Mouse (Mus musculus) spleen, postnatal 10 days (tissue): ENCODE results near the gene Acsm2.
A peak's percentile ranks its signal among the peaks of the same experiment; 100 is the strongest.

Experiments used
- DNase-seq, 2 experiments: peaks; one replicate each; pipeline ENCODE4 v3.0.0; 2021 to 2022; ENCODE audit warnings: low spot score in 2 of 2

Gene Acsm2

DNA sequence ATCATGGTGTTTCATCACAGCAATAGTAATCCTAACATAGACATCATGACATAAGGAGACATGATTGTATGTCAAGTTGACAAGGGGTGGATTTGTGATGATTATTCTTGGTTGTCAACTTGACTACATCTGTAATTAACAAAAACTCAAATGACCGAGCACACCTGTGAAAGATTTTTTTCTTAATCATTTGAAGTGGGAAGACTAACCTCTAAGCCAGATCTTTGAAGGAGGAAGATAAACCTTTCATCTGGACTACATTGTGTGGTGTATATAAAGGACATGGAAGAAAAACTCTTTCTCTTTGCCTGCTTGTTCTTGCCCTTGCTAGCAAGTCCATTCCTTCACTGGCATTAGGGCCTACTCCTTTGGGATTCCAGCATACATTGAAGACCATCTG is at the start of gene Acsm2:
Gene Acsm2, plus strand, starts transcription at position 301 of the 400 bp plus-strand sequence.
- DNase-seq: no peak

DNA sequence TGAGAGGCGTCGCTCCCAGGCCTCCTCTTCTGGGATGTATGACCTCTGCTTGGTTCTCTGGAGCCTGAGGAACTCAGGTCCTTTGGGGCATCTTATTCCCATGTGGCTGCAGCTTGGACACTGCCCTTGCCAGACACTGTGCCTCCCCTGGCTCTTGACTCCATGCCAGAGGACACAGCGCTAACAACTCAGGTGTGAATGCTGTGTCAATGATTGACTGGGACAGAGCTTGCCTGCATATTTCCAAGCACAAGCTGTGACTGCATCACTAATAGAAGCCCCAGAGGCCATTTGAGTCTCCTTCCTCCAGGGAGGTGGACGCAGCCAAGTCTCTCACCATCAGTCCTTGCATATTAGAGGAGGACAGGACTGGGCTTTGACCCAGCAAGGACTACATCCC is 43.0 kb upstream of the Acsm2 start:
- no peak for DNase-seq

DNA sequence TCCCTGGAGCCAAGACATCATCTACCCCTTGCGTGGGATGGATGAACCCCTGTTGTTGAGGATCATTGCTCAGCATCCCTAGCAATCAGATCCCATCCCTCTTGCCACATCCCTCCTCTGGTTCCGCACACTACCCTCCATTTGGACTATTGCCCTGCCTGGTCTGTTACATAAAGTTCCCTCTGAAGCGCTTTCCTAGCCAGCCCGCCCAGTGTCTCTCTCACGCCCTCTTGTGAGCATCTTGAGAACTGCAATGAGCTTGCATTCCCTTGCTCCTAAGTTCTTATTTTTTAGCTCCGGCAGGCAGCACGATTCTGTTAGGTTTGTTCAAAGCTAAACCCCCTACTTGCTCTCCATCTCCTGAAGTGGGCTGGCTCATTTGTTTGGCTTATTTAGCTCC is 41.1 kb upstream of the Acsm2 start:
- DNase-seq: no peak

DNA sequence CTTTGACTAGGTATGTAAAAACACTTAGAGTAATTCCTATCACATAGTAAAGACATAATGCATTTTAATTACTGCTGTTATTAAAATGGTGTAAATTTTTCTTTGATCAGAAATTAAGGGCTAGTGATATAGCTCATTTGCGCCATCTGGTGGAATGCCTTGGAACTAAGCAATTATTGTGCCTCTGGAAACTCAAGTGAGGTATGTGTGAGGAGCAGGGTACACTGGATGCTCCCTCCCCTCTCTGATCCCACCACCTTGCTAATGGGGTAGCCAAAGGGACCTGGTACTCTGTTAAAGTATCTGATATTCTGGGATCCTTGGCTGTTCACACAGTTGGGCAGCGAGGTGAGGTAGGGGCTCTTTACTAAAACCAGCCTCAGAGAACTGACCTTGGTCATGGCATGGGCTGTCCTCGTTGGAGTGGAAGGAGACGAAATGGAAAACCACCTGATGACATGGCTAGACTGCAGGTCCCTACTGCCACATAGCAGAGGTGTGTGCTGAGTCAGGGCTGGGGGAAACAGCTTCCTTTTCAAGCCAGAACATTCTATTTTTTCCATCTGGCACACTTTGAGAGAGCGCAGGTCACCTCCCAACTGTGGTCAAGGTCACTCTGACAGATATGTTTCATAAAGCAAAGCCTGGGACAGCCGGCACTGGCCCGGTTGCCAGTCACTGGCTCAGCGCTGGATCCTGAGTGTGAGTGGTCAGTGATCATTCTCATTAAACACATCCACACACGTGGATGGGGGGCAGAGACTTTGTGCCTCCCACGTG is 38.5 kb upstream of the Acsm2 start:
- peak; percentile 15 to 58 for DNase-seq

DNA sequence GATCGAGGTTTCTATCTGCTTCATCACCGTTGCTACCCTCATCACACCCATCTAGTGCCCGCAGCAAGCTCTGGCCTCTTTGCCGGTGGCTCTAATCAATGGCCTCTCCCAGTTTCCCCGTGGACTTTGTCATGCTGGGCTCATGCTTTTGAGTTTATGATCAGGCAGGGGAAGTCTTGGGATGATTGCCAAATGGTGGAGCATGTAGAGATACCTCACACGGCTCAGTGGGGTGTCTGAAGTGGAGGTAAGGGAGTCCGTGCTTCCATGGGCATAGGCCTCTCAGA is 37.9 kb upstream of the Acsm2 start:
- DNase-seq: no peak

DNA sequence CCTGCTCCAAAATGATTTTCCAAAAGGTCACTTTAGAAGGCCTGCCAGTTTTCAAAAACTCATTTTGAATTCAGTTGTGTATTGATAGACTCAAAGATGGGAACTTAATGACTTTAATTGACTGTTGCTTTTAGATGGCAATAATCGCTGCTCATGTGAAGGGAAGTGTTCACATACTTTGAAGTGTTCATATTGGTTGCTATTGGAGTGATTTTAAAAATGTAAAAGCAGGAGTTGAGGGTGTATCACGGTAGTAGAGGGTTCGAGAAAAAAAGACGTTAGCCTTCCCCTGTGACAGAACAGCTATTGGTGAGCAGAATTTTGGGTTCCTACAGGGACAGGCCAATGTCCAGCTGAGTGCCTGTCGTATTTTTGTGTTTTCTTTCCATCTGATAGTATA is 35.0 kb upstream of the Acsm2 start, which contains the start of gene Acsm5:
Gene Acsm5, plus strand, starts transcription at position 301 of the 400 bp plus-strand sequence.
- no peak for DNase-seq

DNA sequence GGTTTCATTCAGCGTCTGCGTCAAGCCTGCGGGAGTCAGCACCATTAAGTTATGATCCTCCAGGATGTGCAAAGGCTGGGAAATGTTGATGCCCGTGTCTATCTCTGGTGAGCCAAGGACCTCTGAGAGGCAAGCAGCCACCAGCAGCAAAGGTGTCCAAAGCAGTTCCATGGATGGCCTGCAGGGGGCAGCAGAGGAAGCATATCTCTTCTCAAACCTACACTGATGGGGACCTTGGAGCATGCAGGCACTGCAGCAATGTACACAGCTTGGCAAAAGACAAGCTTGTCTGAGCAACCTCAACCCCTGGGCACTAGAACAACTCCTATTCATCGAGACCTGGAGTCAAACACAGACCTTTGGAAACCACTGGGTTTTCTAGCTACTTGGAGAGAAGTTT is 34.5 kb upstream of the Acsm2 start:
- DNase-seq: peak; percentile 36 to 67

DNA sequence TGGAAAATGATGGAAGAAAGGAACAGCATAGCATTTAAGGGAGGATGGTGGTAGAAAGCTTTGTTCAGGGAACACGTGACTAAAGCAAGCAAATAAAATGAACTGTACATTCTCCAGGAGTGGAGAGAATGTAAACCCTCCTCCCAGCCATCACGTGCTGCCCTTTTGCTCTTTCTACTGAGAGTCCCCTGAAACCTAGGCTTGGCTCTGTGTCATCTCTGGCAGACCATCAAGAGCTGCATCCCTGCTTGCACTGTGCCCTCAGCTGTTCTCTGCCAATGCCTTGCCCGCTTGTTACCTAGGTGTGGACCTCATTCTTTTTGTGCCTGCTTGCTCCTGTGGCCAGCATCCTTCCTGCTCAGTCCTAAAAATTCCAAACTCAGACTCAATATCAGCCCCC is 32.3 kb upstream of the Acsm2 start:
- no peak for DNase-seq

DNA sequence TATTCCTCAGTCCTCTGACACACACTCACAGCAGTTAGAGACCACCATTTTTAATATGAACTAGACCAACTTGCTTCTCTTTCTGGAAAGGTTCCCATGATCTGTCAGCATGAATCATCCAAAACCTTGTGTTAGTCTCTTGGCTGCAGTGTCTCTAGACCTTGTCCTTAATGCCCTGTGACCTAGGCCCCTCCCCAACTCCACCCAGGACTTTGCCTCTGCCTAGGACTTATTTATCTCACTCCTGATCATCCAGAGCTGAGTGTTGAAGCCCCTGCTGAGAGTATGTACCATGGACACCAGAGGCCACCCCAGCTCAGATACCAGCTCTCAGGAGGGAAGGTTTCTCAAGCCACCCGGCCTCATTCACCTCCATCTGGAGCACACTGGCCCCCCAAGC is 31.8 kb upstream of the Acsm2 start:
- DNase-seq: no peak

DNA sequence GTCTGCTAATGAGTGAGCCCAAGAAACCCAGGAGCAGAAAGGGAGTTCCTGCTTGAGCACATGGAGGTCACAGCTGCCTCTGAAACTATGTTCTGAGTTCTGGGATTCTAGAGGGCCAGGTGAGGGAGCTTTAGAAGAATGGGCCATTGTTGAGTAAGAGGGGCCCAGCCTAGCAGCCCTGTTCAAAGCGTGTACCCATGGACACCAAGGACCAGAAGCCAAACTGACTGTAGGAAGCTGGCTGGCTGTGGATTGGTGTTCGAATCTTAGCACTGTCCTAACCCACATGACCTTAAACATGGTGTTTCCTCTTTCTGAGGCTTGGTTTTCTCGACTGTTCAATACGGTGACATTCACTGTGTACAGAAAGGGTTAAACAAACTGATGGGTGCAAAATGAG is 30.8 kb upstream of the Acsm2 start, which contains the start of gene Pdilt:
Gene Pdilt, minus strand, starts transcription at position 101 of the 400 bp plus-strand sequence.
- no peak for DNase-seq

DNA sequence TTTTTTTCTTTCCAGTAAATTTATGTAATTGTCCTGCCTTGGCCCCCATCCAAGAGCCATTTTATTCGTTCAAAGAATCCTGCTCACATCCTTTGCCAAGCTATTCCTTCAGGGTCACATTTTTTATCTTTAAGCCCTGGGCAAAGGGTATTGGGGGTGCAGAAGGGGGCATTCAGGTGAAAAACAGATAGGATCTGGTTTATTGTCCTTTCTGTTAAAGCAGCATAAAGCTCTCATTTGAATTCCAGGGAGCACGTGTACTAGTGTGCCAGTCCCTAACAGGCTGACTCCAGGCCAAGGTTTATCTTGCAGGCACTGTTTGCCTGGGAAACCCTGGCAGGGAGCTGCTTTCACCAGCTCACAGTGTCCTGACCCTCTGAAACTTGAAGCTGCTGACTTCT is 28.3 kb upstream of the Acsm2 start:
- DNase-seq: no peak

DNA sequence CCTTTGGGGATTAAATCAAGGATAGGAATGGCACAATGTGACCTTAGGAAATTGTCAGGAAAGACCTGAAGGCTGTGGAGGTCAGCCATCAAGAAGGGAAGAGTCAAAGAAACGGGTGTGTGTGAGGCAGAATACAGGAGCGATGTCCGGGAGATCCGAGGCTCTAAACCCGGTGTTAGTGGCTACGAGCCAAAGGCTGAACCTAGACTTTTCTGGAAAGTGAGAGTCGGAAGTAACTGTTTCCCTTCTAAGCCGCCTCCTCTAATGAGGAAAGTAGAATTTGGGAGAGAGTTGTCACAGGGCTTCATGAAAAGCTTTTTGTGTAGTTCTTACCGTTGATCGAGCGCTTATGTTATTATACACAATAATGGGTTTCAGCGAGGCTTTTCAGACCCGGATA is 27.7 kb upstream of the Acsm2 start:
- DNase-seq: no peak

DNA sequence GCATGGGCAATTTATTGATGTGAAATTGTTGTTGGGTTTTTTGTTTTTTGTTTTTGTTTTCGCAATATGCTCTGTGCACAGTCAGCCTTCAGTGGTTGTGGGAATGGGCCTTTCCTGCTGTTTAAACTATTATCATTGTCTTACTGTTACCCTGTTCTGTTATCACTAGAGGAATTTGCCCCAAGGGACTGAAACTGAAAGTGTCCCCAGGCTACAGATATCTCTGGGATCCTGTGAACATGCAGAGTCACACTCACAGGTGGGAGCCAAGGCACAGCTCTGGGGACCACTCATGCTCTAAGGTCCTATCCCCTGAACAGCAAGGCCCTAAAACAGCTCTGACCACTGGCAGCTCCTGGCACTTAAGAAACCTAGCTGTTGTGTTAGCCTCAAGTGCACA is 27.0 kb upstream of the Acsm2 start:
- no peak for DNase-seq

DNA sequence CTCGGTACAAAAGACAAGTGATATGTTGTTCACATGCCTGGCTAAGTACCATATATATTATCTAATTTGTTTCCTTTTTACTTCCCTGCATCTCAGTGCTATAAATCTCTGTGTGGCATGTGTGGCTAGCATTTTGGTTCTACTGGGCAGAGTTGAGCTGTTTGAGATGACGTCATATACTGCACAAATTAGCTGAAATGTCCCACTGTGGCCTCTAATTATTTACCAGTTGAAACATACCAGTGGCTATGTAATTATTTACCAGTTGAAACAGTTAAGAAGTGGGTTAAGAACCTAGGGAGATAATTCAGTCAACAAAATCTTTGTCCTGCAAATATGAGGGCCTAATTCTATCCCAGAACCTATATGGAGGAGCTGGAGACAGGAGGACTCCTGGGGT is 26.6 kb upstream of the Acsm2 start:
- DNase-seq: no peak

DNA sequence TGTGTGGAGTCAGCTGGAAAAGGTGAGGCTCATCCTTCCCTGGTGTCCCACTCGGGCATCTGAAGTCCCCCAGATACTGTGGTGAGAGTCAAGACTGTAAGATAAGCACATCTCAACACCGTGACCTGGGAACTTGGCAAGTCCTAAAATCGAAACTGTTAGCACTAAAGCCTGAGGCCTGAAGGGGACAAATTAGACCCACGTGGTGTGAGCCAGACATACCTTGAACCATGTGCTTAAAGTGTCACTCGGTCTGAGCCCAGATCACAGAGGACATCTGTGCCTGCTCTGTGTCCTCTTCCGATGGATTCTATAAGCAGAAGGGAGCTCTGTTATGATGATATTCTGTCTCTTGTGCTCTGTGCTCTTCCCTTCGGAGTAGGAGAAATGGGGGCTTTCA is 25.5 kb upstream of the Acsm2 start:
- DNase-seq: no peak

DNA sequence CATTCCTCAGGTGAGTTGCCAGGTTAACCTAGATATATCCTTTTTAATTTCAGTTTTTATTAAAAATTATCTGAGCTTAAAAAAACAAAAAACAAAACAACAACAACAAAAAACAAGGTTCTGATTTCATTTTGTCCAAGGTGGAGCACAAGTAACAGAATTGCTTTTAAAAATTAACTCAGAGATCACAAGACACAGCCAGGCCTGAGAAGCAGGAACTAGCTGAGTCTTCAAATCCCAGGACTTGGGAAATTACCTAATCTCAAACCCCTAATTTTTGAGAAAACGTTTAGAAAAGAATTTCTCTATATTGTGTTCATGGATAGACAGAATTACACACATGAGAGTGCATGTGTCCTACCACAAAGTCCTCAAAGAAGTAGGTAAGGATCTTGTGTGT is 21.2 kb upstream of the Acsm2 start:
- DNase-seq: no peak

DNA sequence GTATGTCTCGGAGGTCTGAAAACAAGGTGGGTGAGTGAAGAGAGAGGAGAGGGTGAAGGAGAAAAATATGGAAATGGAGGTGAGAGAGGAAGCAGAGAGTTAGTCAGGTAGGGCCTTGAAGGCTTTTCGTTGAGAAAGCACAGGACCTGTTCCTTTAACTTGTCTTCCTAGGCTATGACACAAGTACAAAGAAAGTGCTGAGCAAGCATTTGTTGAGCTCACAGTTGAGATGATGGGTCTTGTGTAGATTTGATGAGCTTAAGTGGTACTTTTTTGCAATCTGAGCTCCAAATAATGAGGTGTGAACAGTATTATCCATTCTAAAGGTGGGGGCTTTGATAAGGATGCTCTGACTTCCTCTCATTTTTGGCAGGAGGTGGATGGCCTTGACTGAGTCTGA is 19.8 kb upstream of the Acsm2 start:
- no peak for DNase-seq

DNA sequence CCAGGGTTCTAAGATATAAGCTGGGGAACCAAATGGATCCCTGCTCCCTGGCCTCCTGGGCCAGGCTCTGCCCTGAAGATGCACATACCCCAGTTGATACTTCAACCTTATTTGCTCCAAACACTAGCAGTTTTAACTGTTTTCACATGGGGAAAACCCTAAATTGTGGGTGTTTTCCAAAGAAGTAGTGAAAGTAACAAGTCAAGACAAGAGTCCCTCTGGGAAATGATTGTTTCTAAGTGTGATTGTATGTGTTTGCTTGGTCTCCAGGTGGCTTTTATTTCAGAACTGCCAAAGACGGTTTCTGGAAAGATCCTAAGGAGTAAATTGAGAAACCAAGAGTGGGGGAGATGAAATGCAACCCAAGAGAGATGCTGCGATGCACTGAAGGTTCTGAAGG is 11.7 kb upstream of the Acsm2 start:
- DNase-seq: no peak

DNA sequence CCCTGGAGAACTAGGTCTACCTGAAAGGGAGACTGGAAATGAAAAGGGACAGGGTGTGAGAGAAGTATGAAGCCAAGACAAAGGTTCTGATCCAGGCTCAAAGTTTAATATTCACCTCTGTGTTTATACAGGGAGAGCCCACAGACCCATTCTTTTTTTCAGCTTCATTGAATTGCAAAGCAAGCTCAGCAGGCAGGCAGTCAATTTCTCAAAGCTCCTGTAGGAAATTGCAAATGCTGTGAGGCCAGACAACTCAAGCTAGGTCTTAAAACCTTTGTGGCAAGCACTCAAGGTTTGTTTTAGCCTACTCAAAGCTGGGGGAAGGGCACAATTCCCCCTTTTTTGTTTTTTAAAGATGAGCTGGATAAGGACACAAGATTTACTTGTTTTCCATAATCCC is 8.6 kb upstream of the Acsm2 start:
- DNase-seq: no peak

DNA sequence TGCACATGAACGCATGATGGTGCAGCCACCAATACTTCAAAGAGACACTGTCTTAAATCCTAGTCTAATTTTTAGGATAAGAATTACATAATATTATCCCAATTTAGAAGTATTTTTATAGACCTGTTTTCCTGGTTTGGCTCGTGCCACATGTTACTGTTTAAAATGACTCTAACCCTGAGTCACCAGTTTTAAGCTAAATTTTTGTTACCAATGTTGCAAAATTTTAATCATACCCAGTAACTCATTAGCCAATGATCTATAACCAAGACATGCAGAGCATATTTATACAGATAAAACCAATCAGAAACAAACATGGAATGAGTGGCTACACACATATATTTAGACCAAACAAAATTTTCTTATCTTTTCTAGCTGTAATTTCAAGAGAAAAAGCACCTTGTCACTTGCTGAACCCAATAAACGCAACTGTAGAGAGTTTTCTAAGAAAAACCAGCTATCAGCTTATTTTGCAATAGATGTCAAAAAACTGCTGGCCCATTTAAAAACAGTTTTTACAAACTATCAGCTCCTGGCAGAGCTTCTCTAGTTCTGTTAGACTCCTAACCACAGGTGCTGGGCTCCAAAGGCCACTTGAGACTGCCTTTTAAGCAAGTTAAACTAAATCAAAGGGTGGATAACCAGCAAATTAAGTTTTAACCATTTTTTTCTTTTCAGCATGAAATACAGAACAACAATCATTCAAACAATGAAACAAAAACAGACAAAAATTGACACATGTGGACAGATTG is 3.5 kb upstream of the Acsm2 start:
- no peak for DNase-seq

DNA sequence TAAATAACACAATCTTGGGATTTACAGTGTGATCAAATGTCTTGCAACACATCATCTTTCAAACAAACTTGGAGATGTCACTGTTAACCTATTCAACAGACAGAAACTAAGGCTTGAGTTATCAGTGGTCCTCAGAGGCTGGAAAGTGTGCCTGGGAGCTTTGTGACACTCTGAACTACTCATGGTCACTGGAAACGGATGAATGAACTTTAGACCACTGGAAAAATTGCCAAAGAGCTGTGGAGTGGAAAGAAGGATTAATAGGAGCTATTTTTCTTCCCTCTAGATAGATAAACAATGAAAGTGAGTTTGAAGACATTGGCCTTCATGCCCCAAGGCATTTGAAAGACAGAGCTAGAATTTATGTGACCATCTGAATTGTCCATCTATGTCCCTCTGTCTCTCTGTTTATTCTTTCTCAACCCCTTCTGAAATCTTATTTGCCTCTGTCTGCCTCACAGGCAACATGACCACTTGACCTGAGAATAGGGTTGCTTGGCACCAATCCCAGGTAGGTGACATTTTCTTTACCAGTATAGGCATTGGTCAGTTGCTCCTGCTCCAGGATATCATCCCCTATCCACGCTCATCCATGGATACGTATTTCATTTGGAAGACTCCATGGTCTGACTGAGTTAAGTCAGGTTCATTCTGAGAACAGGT is 5.8 kb downstream of the Acsm2 start:
- no peak for DNase-seq

DNA sequence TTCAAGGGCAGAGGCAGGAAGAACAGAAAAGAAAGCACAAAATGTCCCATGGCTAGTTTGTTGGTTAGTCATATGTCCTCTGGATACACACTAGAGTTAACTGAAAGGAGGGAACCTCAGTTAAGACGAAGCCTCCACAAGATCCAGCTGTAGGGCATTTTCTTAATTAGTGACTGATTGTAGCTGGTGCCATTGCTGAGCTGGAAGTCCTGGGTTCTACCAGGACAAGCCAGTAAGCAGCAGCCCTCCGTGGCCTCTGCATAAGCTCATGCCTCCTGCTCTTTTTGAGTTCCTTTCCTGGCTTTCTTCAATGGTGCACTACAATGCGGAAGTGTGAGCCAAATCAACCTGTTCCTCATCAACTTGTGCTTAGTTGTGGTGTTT is 6.3 kb downstream of the Acsm2 start:
- no peak for DNase-seq

DNA sequence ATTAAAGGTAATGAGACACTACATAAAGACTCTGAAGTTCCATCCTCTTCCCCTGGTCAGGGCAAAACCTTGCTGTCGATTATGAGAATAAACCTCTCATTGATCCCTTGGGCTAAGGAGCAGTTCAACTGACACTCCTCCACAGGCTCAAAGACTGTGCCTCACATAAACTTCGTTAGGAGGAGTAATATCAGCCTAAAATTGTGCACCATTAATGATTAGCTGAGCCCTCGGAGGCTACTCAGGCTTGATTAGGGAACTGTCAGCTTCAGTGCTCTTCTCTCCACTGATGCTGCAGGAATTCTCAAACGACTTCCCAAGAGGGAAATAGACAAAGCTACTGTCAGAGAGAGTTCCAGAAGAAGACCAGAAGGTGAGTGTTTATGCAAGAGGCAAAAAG is 7.3 kb downstream of the Acsm2 start:
- DNase-seq: no peak
